Mouse (Mus musculus) 416B (cell line): ENCODE results near the gene Psrc1.

Experiments
- DNase-seq: peaks from one replicate; pipeline ENCODE4 v3.0.0; 2011; ENCODE audit warnings: low read depth

Gene Psrc1

GRCm38 (mm10) chr3:108383485-108384354 lies at the start of gene Psrc1:
Gene Psrc1 (plus strand): TSS chr3:108383839.
- DNase-seq: peak; percentile 87

- no peak for DNase-seq
These were observed 46.8 kb upstream of the Psrc1 start for GRCm38 (mm10) chr3:108336878-108337277.

GRCm38 (mm10) chr3:108341040-108341439 lies 42.6 kb upstream of the Psrc1 start:
- DNase-seq: no peak

GRCm38 (mm10) chr3:108342185-108342584 lies 41.5 kb upstream of the Psrc1 start:
- DNase-seq: no peak

GRCm38 (mm10) chr3:108345855-108346254 lies 37.8 kb upstream of the Psrc1 start:
- DNase-seq: peak; percentile 81

GRCm38 (mm10) chr3:108348376-108348775 lies 35.3 kb upstream of the Psrc1 start:
- no peak for DNase-seq

GRCm38 (mm10) chr3:108355245-108355644 lies 28.4 kb upstream of the Psrc1 start:
- DNase-seq: no peak

GRCm38 (mm10) chr3:108357051-108357450 lies 26.6 kb upstream of the Psrc1 start:
- no peak for DNase-seq

GRCm38 (mm10) chr3:108358445-108358844 lies 25.2 kb upstream of the Psrc1 start:
- no peak for DNase-seq

GRCm38 (mm10) chr3:108360894-108361293 lies 22.7 kb upstream of the Psrc1 start:
- DNase-seq: no peak

- no peak for DNase-seq
These were observed 20.0 kb upstream of the Psrc1 start for GRCm38 (mm10) chr3:108363626-108364025.

GRCm38 (mm10) chr3:108364270-108364995 lies 19.2 kb upstream of the Psrc1 start, which contains the start of gene Mybphl:
Gene Mybphl (plus strand): TSS chr3:108364911.
- DNase-seq: no peak

- no peak for DNase-seq
These were observed 16.5 kb upstream of the Psrc1 start for GRCm38 (mm10) chr3:108367173-108367572.

GRCm38 (mm10) chr3:108367828-108368227 lies 15.8 kb upstream of the Psrc1 start:
- no peak for DNase-seq

- DNase-seq: no peak
These were observed 14.9 kb upstream of the Psrc1 start for GRCm38 (mm10) chr3:108368721-108369120.

- DNase-seq: peak; percentile 89
These were observed 11.4 kb upstream of the Psrc1 start for GRCm38 (mm10) chr3:108372274-108372673.

- DNase-seq: no peak
These were observed 10.9 kb upstream of the Psrc1 start for GRCm38 (mm10) chr3:108372691-108373090.

GRCm38 (mm10) chr3:108378875-108379663 lies 4.6 kb upstream of the Psrc1 start:
- DNase-seq: peak; percentile 27

GRCm38 (mm10) chr3:108380695-108381094 lies 2.9 kb upstream of the Psrc1 start:
- DNase-seq: peak; percentile 84

- DNase-seq: peak; percentile 71
These were observed 1.4 kb upstream of the Psrc1 start for GRCm38 (mm10) chr3:108381945-108382875.

GRCm38 (mm10) chr3:108384425-108384824 lies 786 bp downstream of the Psrc1 start:
- DNase-seq: peak; percentile 45
